Mouse (Mus musculus) kidney, adult 18-20 months (tissue): ENCODE results near the gene Uspl1.

Experiments used
- DNase-seq: peaks from one replicate; pipeline ENCODE4 v3.0.0; 2021

Gene Uspl1

GRCm38 (mm10) chr5:149168816-149169215 is 15.3 kb upstream of the Uspl1 start:
- DNase-seq = no peak

- DNase-seq = peak; percentile 43
Measured at GRCm38 (mm10) chr5:149170841-149171588, 13.1 kb upstream of the Uspl1 start.

GRCm38 (mm10) chr5:149172246-149172645 is 11.9 kb upstream of the Uspl1 start:
- no peak for DNase-seq

GRCm38 (mm10) chr5:149174527-149174926 is 9.6 kb upstream of the Uspl1 start:
- no peak for DNase-seq

- DNase-seq = no peak
Measured at GRCm38 (mm10) chr5:149175736-149176135, 8.4 kb upstream of the Uspl1 start.

- DNase-seq = no peak
Measured at GRCm38 (mm10) chr5:149178095-149178494, 6.1 kb upstream of the Uspl1 start.

GRCm38 (mm10) chr5:149179826-149180225 is 4.3 kb upstream of the Uspl1 start:
- no peak for DNase-seq

GRCm38 (mm10) chr5:149182186-149182870 is 1.8 kb upstream of the Uspl1 start:
- no peak for DNase-seq

- DNase-seq = no peak
Measured at GRCm38 (mm10) chr5:149183122-149183521, 1.0 kb upstream of the Uspl1 start.

GRCm38 (mm10) chr5:149183721-149184103 is 438 bp upstream of the Uspl1 start:
- no peak for DNase-seq

GRCm38 (mm10) chr5:149184844-149185186 is 665 bp downstream of the Uspl1 start:
- DNase-seq = no peak

- no peak for DNase-seq
Measured at GRCm38 (mm10) chr5:149185806-149186205, 1.7 kb downstream of the Uspl1 start.

GRCm38 (mm10) chr5:149190160-149190559 is 6.0 kb downstream of the Uspl1 start:
- no peak for DNase-seq

- no peak for DNase-seq
Measured at GRCm38 (mm10) chr5:149196611-149197010, 12.5 kb downstream of the Uspl1 start.

- DNase-seq = no peak
Measured at GRCm38 (mm10) chr5:149198782-149199181, 14.6 kb downstream of the Uspl1 start.

GRCm38 (mm10) chr5:149202941-149203340 is 18.8 kb downstream of the Uspl1 start:
- DNase-seq = no peak

- no peak for DNase-seq
Measured at GRCm38 (mm10) chr5:149203796-149204375, 19.7 kb downstream of the Uspl1 start.

GRCm38 (mm10) chr5:149204822-149205221 is 20.7 kb downstream of the Uspl1 start:
- DNase-seq = no peak

- no peak for DNase-seq
Measured at GRCm38 (mm10) chr5:149205265-149205664, 21.1 kb downstream of the Uspl1 start.

GRCm38 (mm10) chr5:149206286-149206685 is 22.1 kb downstream of the Uspl1 start:
- DNase-seq = no peak

GRCm38 (mm10) chr5:149207661-149208060 is 23.5 kb downstream of the Uspl1 start:
- DNase-seq = no peak

GRCm38 (mm10) chr5:149208776-149209175 is 24.6 kb downstream of the Uspl1 start:
- no peak for DNase-seq

- DNase-seq = no peak
Measured at GRCm38 (mm10) chr5:149209328-149209727, 25.2 kb downstream of the Uspl1 start.

GRCm38 (mm10) chr5:149211041-149211440 is 26.9 kb downstream of the Uspl1 start:
- no peak for DNase-seq
